Mouse (Mus musculus) frontal cortex, postnatal 36 days (tissue): Measurements from ENCODE around the gene Ntrk3.

Source experiments
- DNase-seq, 2 experiments: peaks; one replicate each; pipeline ENCODE4 v3.0.0; 2022; ENCODE audit warnings: low spot score in 2 of 2

The Ntrk3 gene

DNA sequence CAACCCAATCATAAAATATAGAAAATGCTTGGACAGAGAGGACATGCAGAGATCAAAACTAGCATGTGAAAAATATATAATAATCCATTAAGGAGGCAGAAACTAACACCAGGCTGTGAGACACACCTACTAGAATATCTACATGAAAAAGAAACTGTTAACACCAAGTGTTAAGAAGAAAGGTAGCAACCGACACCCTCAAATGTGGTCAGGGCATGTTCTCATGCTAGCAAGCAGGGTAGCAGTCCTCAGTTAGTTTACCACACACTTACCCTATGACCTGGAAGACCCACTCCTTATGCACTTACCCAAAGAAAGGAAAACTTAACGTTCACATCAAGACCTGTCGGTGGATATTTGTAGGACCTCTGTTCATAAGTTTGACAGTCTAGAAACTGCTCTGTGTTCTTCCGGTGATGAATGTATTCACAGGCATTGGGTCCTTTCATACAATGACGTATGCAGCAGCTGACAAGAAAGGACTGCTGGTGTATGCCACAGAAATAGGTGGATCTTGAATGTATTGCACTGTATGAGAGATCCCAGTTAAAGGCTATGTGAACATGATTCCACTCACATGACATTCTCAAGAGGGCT lies at the start of gene Ntrk3:
Gene Ntrk3 (minus strand): TSS at position 399 of the 597 bp plus-strand sequence.
- no peak for DNase-seq

DNA sequence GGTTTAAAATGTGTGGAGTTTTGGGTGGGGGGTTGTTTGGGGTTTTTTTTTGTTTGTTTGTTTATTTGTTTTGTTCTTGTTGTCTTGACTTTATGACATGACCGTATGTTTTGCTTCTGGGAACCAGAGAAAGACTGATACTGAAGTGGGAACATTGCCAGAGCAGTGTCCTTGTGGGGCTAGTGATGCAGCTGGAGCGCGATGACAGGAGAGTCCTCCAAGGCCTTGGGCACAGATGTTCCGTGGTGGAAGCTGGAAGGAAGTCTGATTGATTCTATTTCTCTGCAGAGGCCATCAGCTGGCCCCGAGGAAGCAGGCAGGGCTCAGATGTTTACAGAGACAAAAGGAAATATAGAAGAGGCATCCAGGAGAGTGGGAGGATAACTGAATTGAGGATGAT lies 48.1 kb upstream of the Ntrk3 start:
- DNase-seq = no peak

GRCm38 (mm10) chr7:78782639-78783581 lies 45.1 kb upstream of the Ntrk3 start, which contains the start of the genes Mrps11 and Mrpl46:
Gene Mrps11, plus strand, starts transcription at chr7:78783119.
Gene Mrpl46, minus strand, starts transcription at chr7:78783531.
- DNase-seq = peak; percentile 87 to 88

- no peak for DNase-seq
Observed at GRCm38 (mm10) chr7:78778741-78779140, 40.9 kb upstream of the Ntrk3 start.

- DNase-seq = no peak
Observed at GRCm38 (mm10) chr7:78770936-78771335, 33.1 kb upstream of the Ntrk3 start.

DNA sequence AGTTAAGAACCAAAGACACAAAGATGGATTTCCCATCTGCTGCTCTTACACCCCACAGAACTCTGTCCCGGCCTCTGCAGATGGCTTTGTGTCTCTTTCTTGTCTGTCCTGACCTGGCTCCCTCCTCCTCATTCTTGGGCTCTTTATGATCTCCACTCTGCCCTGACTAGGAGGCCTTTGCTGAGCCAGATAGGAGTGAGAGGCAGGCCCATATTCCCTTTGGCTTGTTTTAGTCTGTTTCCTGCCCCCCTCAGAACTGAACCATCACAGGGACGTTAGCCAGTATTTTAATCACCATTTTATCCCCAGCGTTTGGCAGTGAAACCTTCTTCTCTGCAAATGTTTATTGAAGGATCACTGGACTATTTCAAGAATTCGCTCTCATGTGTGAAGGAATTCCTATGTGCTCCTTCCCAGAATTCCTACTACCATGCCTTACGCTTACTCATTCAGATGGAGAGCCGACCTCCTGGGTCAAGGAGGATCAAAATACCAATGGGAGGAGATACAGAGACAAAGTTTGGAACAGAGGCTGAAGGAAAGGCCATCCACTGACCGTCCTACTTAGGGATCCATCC lies 31.4 kb upstream of the Ntrk3 start:
- DNase-seq = no peak

DNA sequence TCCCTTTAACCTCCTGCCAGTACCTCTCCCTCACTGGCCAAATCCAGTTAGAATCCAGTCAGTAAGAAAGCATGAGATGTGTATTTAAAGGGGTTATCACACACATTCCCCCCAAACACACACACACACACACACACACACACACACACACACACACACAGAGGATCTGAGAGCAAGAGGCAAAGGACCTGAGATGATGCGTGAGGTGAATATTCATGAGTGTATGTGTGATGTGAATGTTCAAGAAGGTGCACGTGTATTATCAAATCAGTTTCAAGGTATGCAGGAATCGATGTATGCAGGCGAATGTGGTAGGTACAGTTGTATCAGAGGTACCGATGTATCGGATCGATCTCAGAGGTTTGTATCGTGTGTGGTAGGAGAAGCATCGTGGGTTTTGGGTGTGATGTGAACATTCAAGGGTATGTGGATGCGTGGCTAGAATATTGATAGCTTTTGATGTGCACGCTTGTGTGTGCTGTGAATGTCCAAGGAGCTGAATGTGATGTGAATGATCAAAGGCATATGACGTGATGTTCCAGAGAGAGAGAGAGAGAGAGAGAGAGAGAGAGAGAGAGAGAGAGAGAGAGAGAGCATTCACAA lies 30.2 kb upstream of the Ntrk3 start:
- no peak for DNase-seq

DNA sequence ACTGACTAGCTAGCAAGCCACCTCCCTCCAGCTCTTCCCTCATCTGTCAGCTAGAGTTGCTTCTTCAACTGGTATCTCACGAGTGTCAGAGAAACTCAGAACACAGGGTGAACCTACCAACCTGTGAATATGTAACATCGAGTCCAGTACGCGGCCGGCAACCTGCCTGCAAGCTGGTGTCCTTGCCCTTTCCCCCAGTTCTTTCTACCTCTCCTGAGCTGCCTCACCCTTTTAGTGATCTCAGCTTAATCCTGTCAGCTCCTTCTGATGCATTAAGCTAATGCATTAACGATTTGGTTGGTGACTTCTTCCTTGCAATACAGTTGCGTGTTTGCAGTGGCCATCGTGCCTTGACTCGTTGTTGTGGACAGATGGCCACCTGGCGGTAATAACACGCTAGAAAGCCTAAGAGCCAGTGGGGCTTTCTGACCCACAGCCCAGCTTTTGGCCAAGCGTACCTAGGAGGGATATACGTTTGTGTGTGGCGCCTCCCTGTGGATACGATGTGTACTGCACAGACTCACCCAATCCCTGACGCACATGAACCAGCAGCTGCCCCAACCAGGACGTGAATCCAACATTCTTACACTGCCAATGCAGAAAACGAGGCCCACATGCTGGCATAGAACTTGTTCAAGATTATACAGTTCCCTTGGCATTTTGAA lies 28.3 kb upstream of the Ntrk3 start:
- DNase-seq = peak; percentile 89 to 95

- no peak for DNase-seq
Observed at GRCm38 (mm10) chr7:78765215-78765631, 27.4 kb upstream of the Ntrk3 start.

DNA sequence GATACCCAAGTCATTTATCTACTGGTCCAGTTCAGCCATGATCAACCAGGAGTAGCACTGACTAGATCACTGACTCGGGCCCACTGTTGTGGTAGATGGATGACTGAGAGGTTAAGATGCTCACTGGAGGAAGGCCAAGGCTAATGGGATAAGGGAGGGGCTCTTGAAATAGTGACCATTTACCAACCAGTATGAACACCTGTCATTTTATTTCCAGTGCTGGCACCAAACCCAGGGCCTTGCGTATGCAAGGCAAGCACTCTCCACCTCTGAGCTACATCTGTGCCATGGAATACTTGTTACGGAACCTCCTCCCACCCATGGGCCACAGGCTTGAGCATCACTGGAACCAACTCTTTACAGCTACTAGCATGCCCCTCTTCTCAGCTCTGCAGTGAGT lies 26.0 kb upstream of the Ntrk3 start:
- DNase-seq = no peak

- no peak for DNase-seq
Observed at GRCm38 (mm10) chr7:78754458-78755000, 16.7 kb upstream of the Ntrk3 start.

DNA sequence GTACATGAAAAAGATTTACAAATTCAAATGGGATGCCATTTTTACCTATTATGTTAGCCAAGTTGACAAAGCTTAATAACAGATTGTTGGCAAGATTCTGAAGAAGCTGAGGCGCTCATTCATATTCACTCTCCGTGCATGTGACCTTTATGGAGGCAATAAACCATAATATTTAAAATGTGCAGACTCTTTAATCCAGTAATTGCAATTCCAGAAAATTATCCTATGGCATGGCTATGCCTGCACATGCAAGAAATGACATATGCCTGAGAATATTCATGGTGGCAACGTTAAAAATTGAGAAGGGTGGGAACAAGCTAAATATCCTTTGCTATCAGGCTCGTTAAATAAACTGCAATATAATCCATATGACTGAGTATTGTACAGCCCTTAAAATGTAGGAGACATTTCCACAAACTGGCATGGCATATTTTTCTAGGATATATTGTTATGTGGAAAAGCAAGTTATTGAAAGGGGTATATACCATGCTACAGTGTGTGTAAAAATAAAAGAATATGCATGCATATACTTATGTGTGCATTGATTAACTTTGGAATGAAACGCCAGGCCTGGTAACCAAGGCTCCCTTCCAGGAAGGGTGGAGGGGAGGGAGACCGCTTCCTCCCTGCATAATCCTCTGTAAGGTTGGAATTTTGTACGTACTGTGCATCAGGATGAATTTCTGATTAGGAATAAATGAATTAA lies 16.1 kb upstream of the Ntrk3 start:
- no peak for DNase-seq

DNA sequence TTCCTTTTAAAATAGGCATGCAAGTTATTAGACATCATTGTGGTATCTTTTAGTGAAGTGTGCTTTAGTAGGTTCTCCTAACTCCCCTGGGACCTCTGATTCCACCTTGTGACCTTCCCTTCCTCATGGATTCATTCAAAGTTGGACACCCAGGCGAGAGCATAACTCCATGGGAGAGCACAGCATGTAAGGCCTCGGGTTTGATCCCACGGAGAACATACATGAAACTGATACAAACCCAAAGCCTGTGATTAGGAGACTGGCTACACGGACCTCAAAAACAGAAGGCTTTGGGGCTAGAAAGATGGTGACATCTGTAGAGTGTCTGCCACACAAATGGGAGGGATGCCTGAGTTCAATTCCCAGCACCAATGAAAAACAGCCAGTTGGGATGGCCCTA lies 15.1 kb upstream of the Ntrk3 start:
- no peak for DNase-seq

- no peak for DNase-seq
Observed at GRCm38 (mm10) chr7:78743731-78744385, 6.0 kb upstream of the Ntrk3 start.

DNA sequence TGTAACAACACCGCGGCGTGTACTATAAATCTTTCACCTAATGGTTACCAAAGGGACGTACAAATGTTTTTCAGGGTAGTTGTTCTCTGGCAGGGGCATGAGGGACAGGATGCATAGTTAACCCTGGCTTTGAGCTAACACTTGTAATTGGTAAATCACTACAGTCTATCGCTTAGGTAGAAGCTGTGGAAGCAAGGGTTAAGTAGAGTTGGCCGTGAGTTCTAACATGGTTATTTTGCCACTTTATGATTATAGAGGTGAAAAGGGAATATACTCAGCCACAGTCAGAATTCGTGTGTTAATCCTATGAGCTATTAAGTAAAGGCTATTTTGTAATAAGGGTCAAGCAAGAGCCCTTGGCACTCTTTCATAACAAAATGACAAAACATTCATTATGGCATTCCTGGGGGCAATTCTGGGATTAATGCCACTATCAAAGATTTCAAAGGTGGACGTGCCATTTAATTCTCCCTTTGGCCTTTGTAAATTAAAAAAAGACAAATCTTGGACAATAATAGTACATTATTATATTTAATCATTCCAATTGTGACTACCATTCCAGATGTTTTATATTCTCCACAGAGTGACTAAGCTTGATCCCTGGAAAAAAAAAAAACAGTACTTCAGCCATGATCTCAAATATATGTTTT lies 1.7 kb upstream of the Ntrk3 start:
- DNase-seq = no peak

DNA sequence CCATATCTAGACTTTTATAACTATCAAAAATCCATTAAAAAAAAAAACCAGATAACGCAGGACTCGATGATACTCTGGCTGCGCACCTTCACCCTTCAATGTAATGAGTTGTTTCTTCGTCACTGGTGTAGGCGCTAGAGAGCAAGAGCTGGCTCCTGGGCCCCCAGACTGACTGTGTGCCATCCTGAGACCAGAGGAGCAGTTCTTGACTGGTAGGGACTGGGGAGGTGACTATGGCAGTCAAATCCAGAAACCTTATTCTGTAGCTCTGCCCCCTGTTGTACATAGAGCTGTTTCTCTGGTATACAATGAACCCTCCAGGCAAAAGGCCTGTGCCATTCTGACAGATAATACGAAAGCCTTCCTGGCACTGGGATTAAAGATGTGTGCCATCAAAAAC lies 616 bp downstream of the Ntrk3 start:
- no peak for DNase-seq

DNA sequence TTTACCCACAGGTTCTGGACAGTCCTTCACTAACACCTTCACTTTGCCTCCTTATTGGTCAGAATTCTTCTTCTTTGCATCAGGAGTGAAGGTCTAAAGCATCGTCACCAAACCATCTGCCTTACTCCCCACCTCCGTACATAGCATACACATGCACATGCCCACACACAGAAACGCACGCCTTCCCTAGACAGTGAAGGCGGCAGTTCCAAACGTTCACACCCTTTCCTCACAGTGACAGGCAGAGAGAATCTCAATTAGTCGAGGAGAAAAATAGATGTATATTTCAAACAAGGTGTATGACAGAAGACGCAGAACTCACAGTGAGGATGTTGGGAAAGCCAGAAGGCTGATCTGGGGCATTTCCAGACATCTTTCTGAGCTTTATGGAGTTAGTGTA lies 6.4 kb downstream of the Ntrk3 start:
- DNase-seq = peak; percentile 46 to 74

GRCm38 (mm10) chr7:78724591-78724990 lies 13.2 kb downstream of the Ntrk3 start:
- DNase-seq = no peak

DNA sequence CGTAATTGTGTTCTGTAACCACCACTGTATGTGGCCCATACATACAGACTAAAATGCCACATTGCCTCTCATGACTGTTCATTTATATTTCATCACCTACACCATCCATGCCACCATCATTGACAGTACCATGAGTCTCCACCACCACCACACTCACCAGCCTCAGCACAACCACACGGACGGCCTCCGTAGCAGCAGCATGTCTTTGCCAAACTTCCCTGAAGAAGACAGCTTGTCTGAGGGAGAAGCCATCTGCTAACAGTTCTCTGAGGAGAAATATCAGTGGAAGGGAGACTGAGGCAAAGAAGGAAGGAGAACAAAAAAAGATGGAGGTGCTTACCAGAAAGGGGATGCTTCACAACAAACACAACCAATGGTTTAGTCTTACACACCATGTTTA lies 15.8 kb downstream of the Ntrk3 start:
- DNase-seq = peak; percentile 26 to 61
